Mouse (Mus musculus) gastrocnemius, adult 2 months (tissue): ENCODE results near the gene Slc34a3. TPM values are rescaled to one million over a fixed set of nuclear protein-coding genes. Genes with fewer than 3 reads are reported as not detected.

Experiments
- DNase-seq: peaks from one replicate; pipeline ENCODE4 v3.0.0; 2022
- H3K27ac ChIP-seq: fragments of 200-600 bp; 2 replicates; pipeline ENCODE4 v1.8.1; 2022; ENCODE audit warnings: mild to moderate bottlenecking
- H3K4me3 ChIP-seq: fragments of 200-600 bp; 2 replicates; pipeline ENCODE4 v1.8.1; 2022; ENCODE audit warnings: mild to moderate bottlenecking, moderate library complexity
- CTCF ChIP-seq: fragments of 200-600 bp; IDR thresholded peaks from 2 replicates; pipeline ENCODE4 v1.8.1; 2022; ENCODE audit warnings: antibody characterized with exemption, mild to moderate bottlenecking, moderate library complexity
- intact Hi-C: fragments of 180-260 bp; cut with DNase I; formaldehyde crosslinking; loops from one replicate; pipeline ENCODE4 v1.15.1; 2025
- total RNA-seq, 2 experiments: library from RNA; stranded (reverse); gene quantifications; 2 replicates each; pipeline ENCODE4 v1.2.3; 2021

The Slc34a3 gene
- total RNA-seq, 2 experiments from 2014 or later = not detected

GRCm38 (mm10) chr2:25194486-25195171 lies 39.5 kb downstream of the Slc34a3 start:
- intact Hi-C loops = loop anchor here (2.0 to 5.0 kb wide), 3 partner anchors 60 to 138 kb away; partner anchors contain the start of genes Anapc2, Man1b1, Ssna1 and Tmem203
- no peak for DNase-seq
- TF ChIP-seq CTCF = no peak
- H3K27ac ChIP-seq = peak overlapping the region; percentile 86
- peak overlapping the region; percentile 69 for H3K4me3 ChIP-seq

- Histone ChIP-seq H3K27ac (peak overlapping the region; percentile 86), H3K4me3 (peak overlapping the region; percentile 69)
- intact Hi-C loops = loop anchor here (2.0 to 5.0 kb wide), 3 partner anchors 61 to 138 kb away; partner anchors contain the start of genes Anapc2, Man1b1, Ssna1 and Tmem203
- no peak for TF ChIP-seq CTCF
- DNase-seq = no peak
Observed at GRCm38 (mm10) chr2:25194006-25194405, 40.2 kb downstream of the Slc34a3 start.

- intact Hi-C loops = loop anchor here (1.0 to 5.0 kb wide), 4 partner anchors 35 to 139 kb away; partner anchors contain the start of genes Anapc2, Man1b1 and Ssna1
- peak overlapping the region; percentile 30 for H3K4me3 ChIP-seq
- peak; percentile 96 for TF ChIP-seq CTCF
- H3K27ac ChIP-seq = peak overlapping the region; percentile 86
- DNase-seq = peak; percentile 89
Observed at GRCm38 (mm10) chr2:25193330-25193770, 40.8 kb downstream of the Slc34a3 start.

GRCm38 (mm10) chr2:25187841-25188240 lies 46.3 kb downstream of the Slc34a3 start:
- Histone ChIP-seq H3K4me3 (no peak overlapping the region), H3K27ac (no peak overlapping the region)
- TF ChIP-seq CTCF = no peak
- intact Hi-C loops = no loop called here
- no peak for DNase-seq

GRCm38 (mm10) chr2:25186575-25186930 lies 47.6 kb downstream of the Slc34a3 start:
- intact Hi-C loops = no loop called here
- DNase-seq = no peak
- Histone ChIP-seq H3K4me3 (no peak overlapping the region), H3K27ac (peak overlapping the region; percentile 79; the same call in 1 of the 2 replicates)
- TF ChIP-seq CTCF = no peak

- TF ChIP-seq CTCF = peak; percentile 50
- peak; percentile 59 for DNase-seq
- intact Hi-C loops = loop anchor here (2.0 kb wide), 1 partner anchor 59 kb away; no protein-coding TSS in a partner anchor
- Histone ChIP-seq H3K4me3 (peak overlapping the region; percentile 72), H3K27ac (peak overlapping the region; percentile 79)
Observed at GRCm38 (mm10) chr2:25185625-25186574, 48.3 kb downstream of the Slc34a3 start.

- peak overlapping the region; percentile 79 for H3K27ac ChIP-seq
- intact Hi-C loops = loop anchor here (2.0 kb wide), 1 partner anchor 58 kb away; no protein-coding TSS in a partner anchor
- no peak for DNase-seq
- peak overlapping the region; percentile 81; the same call in 1 of the 2 replicates for H3K4me3 ChIP-seq
- no peak for TF ChIP-seq CTCF
Observed at GRCm38 (mm10) chr2:25184496-25184895, 49.7 kb downstream of the Slc34a3 start.

- TF ChIP-seq CTCF = no peak
- peak overlapping the region; percentile 86 for H3K27ac ChIP-seq
- peak overlapping the region; percentile 81 for H3K4me3 ChIP-seq
- peak; percentile 12 for DNase-seq
- intact Hi-C loops = no loop called here
Observed at GRCm38 (mm10) chr2:25183336-25183735, 50.8 kb downstream of the Slc34a3 start.

GRCm38 (mm10) chr2:25182664-25183063 lies 51.5 kb downstream of the Slc34a3 start:
- peak overlapping the region; percentile 81 for H3K4me3 ChIP-seq
- TF ChIP-seq CTCF = no peak
- DNase-seq = peak; percentile 15
- peak overlapping the region; percentile 86 for H3K27ac ChIP-seq
- intact Hi-C loops = no loop called here

- intact Hi-C loops = no loop called here
- no peak for TF ChIP-seq CTCF
- H3K27ac ChIP-seq = peak overlapping the region; percentile 86
- peak overlapping the region; percentile 81 for H3K4me3 ChIP-seq
- DNase-seq = peak; percentile 13
Observed at GRCm38 (mm10) chr2:25181891-25182397, 52.2 kb downstream of the Slc34a3 start.

- intact Hi-C loops = no loop called here
- peak; percentile 62 for DNase-seq
- peak; percentile 32 for TF ChIP-seq CTCF
- peak overlapping the region; percentile 86 for H3K27ac ChIP-seq
- peak overlapping the region; percentile 81 for H3K4me3 ChIP-seq
Observed at GRCm38 (mm10) chr2:25180973-25181890, 52.9 kb downstream of the Slc34a3 start.
